Mouse (Mus musculus): ENCODE results near the gene 4930568D16Rik. TPM values are rescaled to one million over a fixed set of nuclear protein-coding genes. Genes with fewer than 3 reads are reported as not detected.

Gene 4930568D16Rik
- polyA plus RNA-seq, 1 experiment from 2014 or later = not detected

- no peak for DNase-seq (ENCODE audit: low spot score)
- no peaks in the 10 kb centered on the region for H3K9me3 ChIP-seq
- H3K4me3 ChIP-seq = no peak overlapping the region
- peaks cover 38% of the 10 kb centered on the region for H3K4me1 ChIP-seq (replicated peaks)
- H3K27me3 ChIP-seq (ENCODE audit: insufficient read depth, poor library complexity, severe bottlenecking) = no peaks in the 10 kb centered on the region
- 88% methylated on average over 12 of the region's 12 CpGs for WGBS
- H3K36me3 ChIP-seq = no peaks in the 10 kb centered on the region
- H3K27ac ChIP-seq = no peak overlapping the region
Observed at GRCm38 (mm10) chr2:35318405-35318804, 49.1 kb downstream of the 4930568D16Rik start.

GRCm38 (mm10) chr2:35317604-35318003 lies 49.9 kb downstream of the 4930568D16Rik start:
- peaks cover 38% of the 10 kb centered on the region for H3K4me1 ChIP-seq (replicated peaks)
- H3K36me3 ChIP-seq = no peaks in the 10 kb centered on the region
- no peak for DNase-seq (ENCODE audit: low spot score)
- no peak overlapping the region for H3K4me3 ChIP-seq
- no peaks in the 10 kb centered on the region for H3K27me3 ChIP-seq (ENCODE audit: insufficient read depth, poor library complexity, severe bottlenecking)
- H3K9me3 ChIP-seq = no peaks in the 10 kb centered on the region
- WGBS = 83% methylated on average over 4 of the region's 4 CpGs
- no peak overlapping the region for H3K27ac ChIP-seq

GRCm38 (mm10) chr2:35314300-35314699 lies 53.2 kb downstream of the 4930568D16Rik start:
- no peaks in the 10 kb centered on the region for H3K9me3 ChIP-seq
- no peaks in the 10 kb centered on the region for H3K27me3 ChIP-seq (ENCODE audit: insufficient read depth, poor library complexity, severe bottlenecking)
- 41% methylated on average over 3 of the region's 3 CpGs for WGBS
- H3K4me1 ChIP-seq (replicated peaks) = peaks cover 31% of the 10 kb centered on the region
- no peak for DNase-seq (ENCODE audit: low spot score)
- no peak overlapping the region for H3K27ac ChIP-seq
- no peaks in the 10 kb centered on the region for H3K36me3 ChIP-seq
- no peak overlapping the region for H3K4me3 ChIP-seq

- H3K27ac ChIP-seq = no peak overlapping the region
- no peak overlapping the region for H3K4me3 ChIP-seq
- no peaks in the 10 kb centered on the region for H3K36me3 ChIP-seq
- peaks cover 17% of the 10 kb centered on the region for H3K4me1 ChIP-seq (replicated peaks)
- no peaks in the 10 kb centered on the region for H3K27me3 ChIP-seq (ENCODE audit: insufficient read depth, poor library complexity, severe bottlenecking)
- 82% methylated on average over 4 of the region's 4 CpGs for WGBS
- DNase-seq (ENCODE audit: low spot score) = no peak
- no peaks in the 10 kb centered on the region for H3K9me3 ChIP-seq
Observed at GRCm38 (mm10) chr2:35309906-35310493, 57.5 kb downstream of the 4930568D16Rik start.

- no peak overlapping the region for H3K4me3 ChIP-seq
- H3K36me3 ChIP-seq = no peaks in the 10 kb centered on the region
- DNase-seq (ENCODE audit: low spot score) = no peak
- no peaks in the 10 kb centered on the region for H3K9me3 ChIP-seq
- no peak overlapping the region for H3K27ac ChIP-seq
- H3K27me3 ChIP-seq (ENCODE audit: insufficient read depth, poor library complexity, severe bottlenecking) = no peaks in the 10 kb centered on the region
- H3K4me1 ChIP-seq (replicated peaks) = peaks cover 5% of the 10 kb centered on the region; the same call in 1 of the 2 replicates
- WGBS = 77% methylated on average over 1 of the region's 1 CpGs
Observed at GRCm38 (mm10) chr2:35308166-35308565, 59.4 kb downstream of the 4930568D16Rik start.

Other genes with a start within 250 kb of the 4930568D16Rik start
- gene Rab14, start 166.6 kb downstream of the 4930568D16Rik start, polyA plus RNA-seq (2016; fragmentation: Nextera tagmentation; extraction: Ambion mirVana) = 254 and 286 TPM in 2 replicates
- gene Gsn, start 111.3 kb downstream of the 4930568D16Rik start, polyA plus RNA-seq (2016; fragmentation: Nextera tagmentation; extraction: Ambion mirVana) = 20.4 and 33.7 TPM in 2 replicates
- gene Stom, start 30.8 kb downstream of the 4930568D16Rik start, polyA plus RNA-seq (2016; fragmentation: Nextera tagmentation; extraction: Ambion mirVana) = 14.8 and 17.0 TPM in 2 replicates
- gene 4930402F06Rik, start 29.4 kb upstream of the 4930568D16Rik start, polyA plus RNA-seq (2016; fragmentation: Nextera tagmentation; extraction: Ambion mirVana) = not detected in 2 replicates
- gene Ggta1, start 95.5 kb upstream of the 4930568D16Rik start, polyA plus RNA-seq (2016; fragmentation: Nextera tagmentation; extraction: Ambion mirVana) = 5.0 and 6.4 TPM in 2 replicates
- gene Dab2ip, start 190.5 kb upstream of the 4930568D16Rik start, polyA plus RNA-seq (2016; fragmentation: Nextera tagmentation; extraction: Ambion mirVana) = 26.9 and 28.8 TPM in 2 replicates

Measured in hindbrain, embryonic 10.5 days (tissue).